Mouse (Mus musculus): ENCODE measurements at regions not wholly inside any gene's neighbourhood (a gene's known extent, or its start where the extent isn't known, plus 50 kb on each side); places are given as distances from the start of the nearest gene placed in this dataset.

DNA sequence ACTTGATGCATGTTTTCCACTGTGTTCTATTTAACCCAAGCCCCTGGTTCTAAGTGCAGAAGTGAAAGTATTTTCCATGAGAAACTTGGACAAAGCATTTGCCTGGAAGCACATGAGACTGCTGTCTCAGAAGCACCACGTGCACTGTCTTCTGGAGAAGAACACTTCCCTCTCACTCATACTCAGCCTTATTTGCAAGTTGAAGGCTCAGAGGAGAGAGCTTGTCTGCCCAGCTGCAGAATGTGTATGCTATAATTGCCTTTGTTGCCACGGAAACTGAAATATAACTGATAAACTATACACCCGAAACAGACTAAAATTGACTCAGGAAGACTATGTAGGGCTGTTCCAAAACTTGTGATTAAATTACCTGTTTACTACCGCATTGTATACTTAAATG lies 3230.3 kb downstream of the 9330182O14Rik start:
- 51% methylated on average over 4 of the region's 4 CpGs for WGBS
- Histone ChIP-seq H3K9ac (ENCODE audit: low read depth, low read length) (no peak overlapping the region), H3K4me3 (ENCODE audit: low read depth, low read length) (no peak overlapping the region), H3K4me1 (replicated peaks; ENCODE audit: control insufficient read depth, insufficient read depth, low read length) (no peaks in the 10 kb centered on the region), H3K36me3 (ENCODE audit: control insufficient read depth, insufficient read depth) (no peaks in the 10 kb centered on the region), H3K9me3 (ENCODE audit: control insufficient read depth) (no peaks in the 10 kb centered on the region), H3K4me2 (replicated peaks; ENCODE audit: low read depth) (no peak overlapping the region), H3K27ac (ENCODE audit: low read depth, low read length) (no peak overlapping the region), H3K27me3 (replicated peaks; ENCODE audit: control insufficient read depth, insufficient read depth, low read length) (no peaks in the 10 kb centered on the region)
- no peak for ATAC-seq
- TF ChIP-seq CTCF (IDR thresholded peaks at IDR 0.05; ENCODE audit: low read depth), result no peak

- Histone ChIP-seq H3K27me3 (replicated peaks; ENCODE audit: control insufficient read depth, insufficient read depth, low read length) (no peaks in the 10 kb centered on the region), H3K9ac (ENCODE audit: low read depth, low read length) (no peak overlapping the region), H3K4me1 (replicated peaks; ENCODE audit: control insufficient read depth, insufficient read depth, low read length) (no peaks in the 10 kb centered on the region), H3K9me3 (ENCODE audit: control insufficient read depth) (no peaks in the 10 kb centered on the region), H3K4me2 (replicated peaks; ENCODE audit: low read depth) (no peak overlapping the region), H3K36me3 (ENCODE audit: control insufficient read depth, insufficient read depth) (no peaks in the 10 kb centered on the region), H3K27ac (ENCODE audit: low read depth, low read length) (no peak overlapping the region), H3K4me3 (ENCODE audit: low read depth, low read length) (no peak overlapping the region)
- WGBS, result 51% methylated on average over 4 of the region's 4 CpGs
- peak; percentile 73 for ATAC-seq
- TF ChIP-seq CTCF (IDR thresholded peaks at IDR 0.05; ENCODE audit: low read depth), result no peak
Measured at GRCm38 (mm10) chr15:43373072-43373471, 3238.9 kb downstream of the 9330182O14Rik start.

DNA sequence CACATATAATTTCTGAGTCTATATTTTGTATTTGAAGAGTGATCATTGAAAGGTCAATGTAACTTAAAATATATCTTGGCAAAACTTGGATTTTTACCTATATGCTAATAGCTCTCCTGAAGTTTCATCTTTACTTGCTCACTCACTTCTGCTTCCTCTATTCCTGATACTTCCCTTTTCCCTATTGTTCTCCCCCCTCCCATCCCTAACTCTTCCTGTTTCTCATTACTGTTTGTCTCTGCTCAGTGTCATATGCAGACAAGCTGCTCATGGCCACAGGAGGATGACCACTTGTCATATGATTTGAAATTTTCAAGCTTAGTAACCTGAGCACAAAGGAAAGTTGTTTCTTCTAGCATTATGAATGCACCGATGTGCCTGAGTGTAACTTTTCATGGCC lies 3248.2 kb downstream of the 9330182O14Rik start:
- Histone ChIP-seq H3K4me2 (replicated peaks; ENCODE audit: low read depth) (no peak overlapping the region), H3K9ac (ENCODE audit: low read depth, low read length) (no peak overlapping the region), H3K4me3 (ENCODE audit: low read depth, low read length) (no peak overlapping the region), H3K4me1 (replicated peaks; ENCODE audit: control insufficient read depth, insufficient read depth, low read length) (no peaks in the 10 kb centered on the region), H3K27me3 (replicated peaks; ENCODE audit: control insufficient read depth, insufficient read depth, low read length) (no peaks in the 10 kb centered on the region), H3K9me3 (ENCODE audit: control insufficient read depth) (no peaks in the 10 kb centered on the region), H3K36me3 (ENCODE audit: control insufficient read depth, insufficient read depth) (no peaks in the 10 kb centered on the region), H3K27ac (ENCODE audit: low read depth, low read length) (no peak overlapping the region)
- ATAC-seq, result no peak
- 92% methylated on average over 1 of the region's 1 CpGs for WGBS
- TF ChIP-seq CTCF (IDR thresholded peaks at IDR 0.05; ENCODE audit: low read depth), result no peak

DNA sequence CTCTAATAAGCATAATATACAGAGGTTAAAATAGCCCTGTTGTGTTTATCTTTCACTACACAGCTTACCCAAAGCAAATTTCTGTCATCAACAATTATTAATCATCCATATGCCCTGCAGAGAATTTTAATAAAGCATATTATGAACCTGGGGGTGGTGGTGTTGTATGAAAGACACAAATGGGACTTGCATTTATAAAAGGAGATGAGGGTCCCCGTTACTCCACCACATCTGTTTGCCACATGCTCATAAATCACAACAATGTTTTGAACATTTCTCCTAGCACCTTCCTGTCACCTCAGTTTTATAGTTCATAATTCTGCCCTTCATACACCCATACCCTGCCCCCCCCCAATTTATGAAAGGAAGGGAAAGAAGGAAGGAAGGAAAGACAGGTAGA lies 3265.7 kb downstream of the 9330182O14Rik start:
- no peaks in the 10 kb centered on the region for H3K36me3 ChIP-seq (ENCODE audit: control insufficient read depth, insufficient read depth)
- no peak for ATAC-seq
- WGBS, result 50% methylated on average over 1 of the region's 1 CpGs
- H3K9ac ChIP-seq (ENCODE audit: low read depth, low read length), result no peak overlapping the region
- H3K4me2 ChIP-seq (replicated peaks; ENCODE audit: low read depth), result no peak overlapping the region
- no peak overlapping the region for H3K27ac ChIP-seq (ENCODE audit: low read depth, low read length)
- H3K4me3 ChIP-seq (ENCODE audit: low read depth, low read length), result no peak overlapping the region
- no peaks in the 10 kb centered on the region for H3K4me1 ChIP-seq (replicated peaks; ENCODE audit: control insufficient read depth, insufficient read depth, low read length)
- no peaks in the 10 kb centered on the region for H3K9me3 ChIP-seq (ENCODE audit: control insufficient read depth)
- H3K27me3 ChIP-seq (replicated peaks; ENCODE audit: control insufficient read depth, insufficient read depth, low read length), result no peaks in the 10 kb centered on the region
- TF ChIP-seq CTCF (IDR thresholded peaks at IDR 0.05; ENCODE audit: low read depth), result no peak

DNA sequence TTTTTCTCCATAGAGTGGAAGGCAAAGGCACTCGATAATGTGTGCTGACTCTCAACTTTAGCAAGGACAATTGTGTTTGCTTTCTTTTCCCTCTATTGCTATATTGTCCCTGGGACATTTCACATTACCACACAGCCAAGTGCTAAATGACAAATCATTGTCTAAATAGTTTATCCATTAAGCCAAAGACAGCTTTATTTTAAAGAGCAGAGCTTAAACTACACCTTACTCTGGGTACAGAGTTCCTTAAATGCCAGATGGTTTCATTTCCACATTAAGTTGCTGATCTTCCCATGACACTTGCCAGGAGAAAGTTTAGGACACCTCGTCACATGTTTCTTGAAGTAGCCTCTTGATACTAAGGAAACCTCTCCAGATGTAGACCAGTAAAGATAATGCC lies 3269.4 kb downstream of the 9330182O14Rik start:
- Histone ChIP-seq H3K9ac (ENCODE audit: low read depth, low read length) (no peak overlapping the region), H3K4me2 (replicated peaks; ENCODE audit: low read depth) (no peak overlapping the region), H3K9me3 (ENCODE audit: control insufficient read depth) (no peaks in the 10 kb centered on the region), H3K4me1 (replicated peaks; ENCODE audit: control insufficient read depth, insufficient read depth, low read length) (no peaks in the 10 kb centered on the region), H3K4me3 (ENCODE audit: low read depth, low read length) (no peak overlapping the region), H3K27ac (ENCODE audit: low read depth, low read length) (no peak overlapping the region), H3K36me3 (ENCODE audit: control insufficient read depth, insufficient read depth) (no peaks in the 10 kb centered on the region), H3K27me3 (replicated peaks; ENCODE audit: control insufficient read depth, insufficient read depth, low read length) (no peaks in the 10 kb centered on the region)
- ATAC-seq, result no peak
- WGBS, result 41% methylated on average over 2 of the region's 2 CpGs
- no peak for TF ChIP-seq CTCF (IDR thresholded peaks at IDR 0.05; ENCODE audit: low read depth)

Data from intestine, postnatal 0 days (tissue).